Mouse (Mus musculus): ENCODE results near the gene Ipo9. TPM values are rescaled to one million over a fixed set of nuclear protein-coding genes. Genes with fewer than 3 reads are reported as not detected.

The Ipo9 gene
- polyA plus RNA-seq, 1 experiment: 149 TPM

- Histone ChIP-seq H3K4me3 (ENCODE audit: insufficient read depth, low read length) (no peak overlapping the region), H3K27ac (ENCODE audit: insufficient read depth, low read length) (no peak overlapping the region), H3K4me1 (ENCODE audit: control insufficient read depth, insufficient read depth, low read length) (no peaks in the 10 kb centered on the region)
- TF ChIP-seq CTCF (IDR thresholded peaks at IDR 0.05; ENCODE audit: extremely low read depth, insufficient read depth, low read length): no peak
- no peak for TF ChIP-seq POLR2A (IDR thresholded peaks at IDR 0.05; ENCODE audit: extremely low read depth, insufficient read depth, low read length)
These were observed 66.9 kb downstream of the Ipo9 start for GRCm38 (mm10) chr1:135363446-135363845.

GRCm38 (mm10) chr1:135362115-135362514 is 68.2 kb downstream of the Ipo9 start:
- no peak overlapping the region for H3K27ac ChIP-seq (ENCODE audit: insufficient read depth, low read length)
- H3K4me3 ChIP-seq (ENCODE audit: insufficient read depth, low read length): no peak overlapping the region
- TF ChIP-seq CTCF (IDR thresholded peaks at IDR 0.05; ENCODE audit: extremely low read depth, insufficient read depth, low read length) (no peak), POLR2A (IDR thresholded peaks at IDR 0.05; ENCODE audit: extremely low read depth, insufficient read depth, low read length) (no peak)
- H3K4me1 ChIP-seq (ENCODE audit: control insufficient read depth, insufficient read depth, low read length): no peaks in the 10 kb centered on the region

GRCm38 (mm10) chr1:135361491-135361890 is 68.8 kb downstream of the Ipo9 start:
- Histone ChIP-seq H3K27ac (ENCODE audit: insufficient read depth, low read length) (no peak overlapping the region), H3K4me3 (ENCODE audit: insufficient read depth, low read length) (no peak overlapping the region), H3K4me1 (ENCODE audit: control insufficient read depth, insufficient read depth, low read length) (no peaks in the 10 kb centered on the region)
- TF ChIP-seq POLR2A (IDR thresholded peaks at IDR 0.05; ENCODE audit: extremely low read depth, insufficient read depth, low read length) (no peak), CTCF (IDR thresholded peaks at IDR 0.05; ENCODE audit: extremely low read depth, insufficient read depth, low read length) (no peak)

- TF ChIP-seq CTCF (IDR thresholded peaks at IDR 0.05; ENCODE audit: extremely low read depth, insufficient read depth, low read length): no peak
- TF ChIP-seq POLR2A (IDR thresholded peaks at IDR 0.05; ENCODE audit: extremely low read depth, insufficient read depth, low read length): no peak
- H3K4me1 ChIP-seq (ENCODE audit: control insufficient read depth, insufficient read depth, low read length): no peaks in the 10 kb centered on the region
- H3K4me3 ChIP-seq (ENCODE audit: insufficient read depth, low read length): no peak overlapping the region
- no peak overlapping the region for H3K27ac ChIP-seq (ENCODE audit: insufficient read depth, low read length)
These were observed 71.2 kb downstream of the Ipo9 start for GRCm38 (mm10) chr1:135359071-135359470.

- H3K4me1 ChIP-seq (ENCODE audit: control insufficient read depth, insufficient read depth, low read length): no peaks in the 10 kb centered on the region; the same call in 1 of the 2 replicates
- TF ChIP-seq CTCF (IDR thresholded peaks at IDR 0.05; ENCODE audit: extremely low read depth, insufficient read depth, low read length) (no peak), POLR2A (IDR thresholded peaks at IDR 0.05; ENCODE audit: extremely low read depth, insufficient read depth, low read length) (no peak)
- no peak overlapping the region for H3K4me3 ChIP-seq (ENCODE audit: insufficient read depth, low read length)
- 0 out of 2 replicates have a peak overlapping the region, but pooled peaks have one; percentile 49 for H3K27ac ChIP-seq (ENCODE audit: insufficient read depth, low read length)
These were observed 78.3 kb downstream of the Ipo9 start for GRCm38 (mm10) chr1:135351953-135352352.

GRCm38 (mm10) chr1:135347498-135348169 is 82.7 kb downstream of the Ipo9 start:
- no peak overlapping the region for H3K27ac ChIP-seq (ENCODE audit: insufficient read depth, low read length)
- no peak overlapping the region for H3K4me3 ChIP-seq (ENCODE audit: insufficient read depth, low read length)
- no peaks in the 10 kb centered on the region; the same call in 1 of the 2 replicates for H3K4me1 ChIP-seq (ENCODE audit: control insufficient read depth, insufficient read depth, low read length)
- TF ChIP-seq CTCF (IDR thresholded peaks at IDR 0.05; ENCODE audit: extremely low read depth, insufficient read depth, low read length) (no peak), POLR2A (IDR thresholded peaks at IDR 0.05; ENCODE audit: extremely low read depth, insufficient read depth, low read length) (no peak)

- Histone ChIP-seq H3K4me1 (ENCODE audit: control insufficient read depth, insufficient read depth, low read length) (no peaks in the 10 kb centered on the region; the same call in 1 of the 2 replicates), H3K27ac (ENCODE audit: insufficient read depth, low read length) (no peak overlapping the region), H3K4me3 (ENCODE audit: insufficient read depth, low read length) (no peak overlapping the region)
- TF ChIP-seq CTCF (IDR thresholded peaks at IDR 0.05; ENCODE audit: extremely low read depth, insufficient read depth, low read length): no peak
- no peak for TF ChIP-seq POLR2A (IDR thresholded peaks at IDR 0.05; ENCODE audit: extremely low read depth, insufficient read depth, low read length)
These were observed 83.4 kb downstream of the Ipo9 start for GRCm38 (mm10) chr1:135346891-135347290.

GRCm38 (mm10) chr1:135344026-135344425 is 86.3 kb downstream of the Ipo9 start:
- TF ChIP-seq CTCF (IDR thresholded peaks at IDR 0.05; ENCODE audit: extremely low read depth, insufficient read depth, low read length) (no peak), POLR2A (IDR thresholded peaks at IDR 0.05; ENCODE audit: extremely low read depth, insufficient read depth, low read length) (no peak)

GRCm38 (mm10) chr1:135341947-135342346 is 88.4 kb downstream of the Ipo9 start:
- Histone ChIP-seq H3K27ac (ENCODE audit: insufficient read depth, low read length) (no peak overlapping the region), H3K4me3 (ENCODE audit: insufficient read depth, low read length) (no peak overlapping the region), H3K4me1 (ENCODE audit: control insufficient read depth, insufficient read depth, low read length) (no peaks in the 10 kb centered on the region)
- no peak for TF ChIP-seq CTCF (IDR thresholded peaks at IDR 0.05; ENCODE audit: extremely low read depth, insufficient read depth, low read length)
- TF ChIP-seq POLR2A (IDR thresholded peaks at IDR 0.05; ENCODE audit: extremely low read depth, insufficient read depth, low read length): no peak

More at GRCm38 (mm10) chr1:135344026-135344425, 86.3 kb downstream of the Ipo9 start:
- Histone ChIP-seq H3K4me1 (ENCODE audit: control insufficient read depth, insufficient read depth, low read length) (no peaks in the 10 kb centered on the region; the same call in 1 of the 2 replicates), H3K27ac (ENCODE audit: insufficient read depth, low read length) (no peak overlapping the region), H3K4me3 (ENCODE audit: insufficient read depth, low read length) (no peak overlapping the region)

Other genes with a start within 250 kb of the Ipo9 start
- 0.11 and 0.21 TPM in 2 replicates for gene Elf3, start 171.9 kb downstream of the Ipo9 start, polyA plus RNA-seq (2012; rRNA removed)
- gene Rnpep, start 146.4 kb downstream of the Ipo9 start, polyA plus RNA-seq (2012; rRNA removed): 47.4 and 53.8 TPM in 2 replicates
- 82.7 and 88.6 TPM in 2 replicates for gene Timm17a, start 116.7 kb downstream of the Ipo9 start, polyA plus RNA-seq (2012; rRNA removed)
- gene Lmod1, start 105.7 kb downstream of the Ipo9 start, polyA plus RNA-seq (2012; rRNA removed): 0.58 and 0.87 TPM in 2 replicates
- 219 and 220 TPM in 2 replicates for gene Shisa4, start 55.3 kb downstream of the Ipo9 start, polyA plus RNA-seq (2012; rRNA removed)
- gene Nav1, start 176.8 kb upstream of the Ipo9 start, polyA plus RNA-seq (2012; rRNA removed): 35.8 and 38.8 TPM in 2 replicates